Comparison of ENCODE assay signal across 22 mouse cellular contexts in the genomic region with DNA sequence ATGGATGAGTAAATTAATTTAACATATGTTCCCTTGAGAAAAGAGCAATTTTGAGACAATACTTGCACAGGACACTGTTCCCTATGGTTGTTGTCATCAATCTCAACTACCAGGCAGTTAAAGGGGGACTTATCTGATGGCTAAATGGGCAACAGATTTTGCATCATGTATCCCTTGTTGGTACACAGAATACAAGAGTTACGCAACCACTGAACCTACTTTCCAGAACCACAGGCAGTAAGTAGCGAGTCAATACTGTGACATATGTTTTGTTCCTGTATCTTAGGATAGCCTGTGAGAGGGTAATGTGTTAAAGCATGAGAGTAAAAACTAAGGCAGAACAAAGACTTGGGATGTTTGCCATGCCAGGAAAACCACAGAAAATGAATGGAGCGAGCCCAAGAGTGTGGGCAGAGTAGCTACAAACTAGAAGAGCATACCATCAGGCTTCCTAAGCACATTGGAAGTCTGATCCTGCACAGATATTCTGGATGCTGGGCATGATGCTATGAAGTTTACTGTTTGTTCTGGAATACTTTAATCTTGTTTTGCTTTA.
"Had no signal": no experiment of that assay in that cellular context is flagged by ENCODE, and none has a peak within 500 bp of the region (broad histone marks: within the 10 kb centered on the region; RNA-seq: fewer than 3 reads in every experiment).

No protein-coding gene starts in this region.

- DNase-seq: kidney, adult 11 months; kidney, adult 8-10 months; kidney, postnatal 10 days; kidney, postnatal 36 days; liver; lung, adult 18-20 months; lung, postnatal 14 days; lung, postnatal 4 days; midbrain, embryonic 14.5 days; retina, postnatal 1 day; right cerebral cortex, postnatal 4 days; thymus, adult 18-20 months; thymus, postnatal 36 days had no signal

- H3K27ac ChIP-seq: kidney, embryonic 15.5 days; limb, embryonic 10.5 days; limb, embryonic 13.5 days; liver, embryonic 12.5 days; liver, embryonic 15.5 days; lung, embryonic 15.5 days; neural tube, embryonic 12.5 days; neural tube, embryonic 15.5 days; stomach, postnatal 0 days had no signal

- H3K4me3 ChIP-seq: kidney, embryonic 15.5 days; limb, embryonic 10.5 days; limb, embryonic 13.5 days; liver, embryonic 12.5 days; liver, embryonic 15.5 days; lung, embryonic 15.5 days; neural tube, embryonic 12.5 days; neural tube, embryonic 15.5 days had no signal

- ATAC-seq: liver, embryonic 12.5 days had no signal
